Mouse (Mus musculus): ENCODE data around the gene Uhrf1bp1l.

- TF ChIP-seq CTCF (IDR thresholded peaks at IDR 0.05; ENCODE audit: borderline replicate concordance, insufficient read depth, low read depth, low read length) (no peak), POLR2A (IDR thresholded peaks at IDR 0.05; ENCODE audit: borderline replicate concordance, insufficient read depth, low read length) (no peak)
Measured at GRCm38 (mm10) chr10:89764457-89765121, 19.8 kb downstream of the Uhrf1bp1l start.

Measured in cerebellum, adult 2 months (tissue).